Mouse (Mus musculus) adrenal gland, postnatal 36 days (tissue): ENCODE results near the gene Trem2. TPM values are rescaled to one million over a fixed set of nuclear protein-coding genes. Genes with fewer than 3 reads are reported as not detected.
"Not testable (repeated sequence)": the region's sequence is repeated elsewhere in the genome, so short reads cannot be mapped to it uniquely, and the experiment has no call there.

ENCODE experiments used
- DNase-seq, 2 experiments: peaks; one replicate each; pipeline ENCODE4 v3.0.0; 2021; ENCODE audit warnings: mixed read lengths in 1 of 2
- long read RNA-seq, 2 experiments: library from polyadenylated mRNA; stranded (forward); transcript quantifications; one replicate each; pipeline ENCODE4 v2.0.0; 2021; ENCODE audit warnings: borderline sequencing depth in 2 of 2
- total RNA-seq, 2 experiments: library from RNA; stranded (reverse); gene quantifications; 2 replicates each; pipeline ENCODE4 v1.2.3; 2021

Trem2 gene
- 1 to 10 TPM; 2.7 to 6.0 TPM for total RNA-seq
- long read RNA-seq, experiment 1, partial matches to known transcripts: 0 of 2 reads
- long read RNA-seq, experiment 1, other reads (novel, unspliced or antisense): 0 of 2 reads
- long read RNA-seq, experiment 2, full-length matches to known transcripts: 5 of 5 reads
- long read RNA-seq, experiment 2, partial matches to known transcripts: 0 of 5 reads
- long read RNA-seq, experiment 2, other reads (novel, unspliced or antisense): 0 of 5 reads

DNA sequence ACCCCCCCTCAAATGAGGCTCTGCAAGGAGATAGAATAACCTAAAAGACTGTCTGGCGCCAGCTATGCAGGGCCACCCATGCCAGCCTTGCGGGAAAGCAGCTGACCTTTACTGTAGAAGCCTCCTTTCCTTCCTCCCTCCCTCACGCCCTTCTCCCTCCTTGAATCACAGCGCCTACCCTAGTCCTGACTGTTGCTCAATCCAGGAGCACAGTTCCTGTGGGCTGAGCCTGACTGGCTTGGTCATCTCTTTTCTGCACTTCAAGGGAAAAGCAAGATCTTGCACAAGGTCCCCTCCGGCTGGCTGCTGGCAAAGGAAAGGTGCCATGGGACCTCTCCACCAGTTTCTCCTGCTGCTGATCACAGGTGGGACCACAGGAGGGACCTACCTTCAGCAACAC lies at the start of gene Trem2:
Gene Trem2, plus strand, starts transcription at position 171 of the 400 bp plus-strand sequence.
- peak; percentile 41 to 51 for DNase-seq

DNA sequence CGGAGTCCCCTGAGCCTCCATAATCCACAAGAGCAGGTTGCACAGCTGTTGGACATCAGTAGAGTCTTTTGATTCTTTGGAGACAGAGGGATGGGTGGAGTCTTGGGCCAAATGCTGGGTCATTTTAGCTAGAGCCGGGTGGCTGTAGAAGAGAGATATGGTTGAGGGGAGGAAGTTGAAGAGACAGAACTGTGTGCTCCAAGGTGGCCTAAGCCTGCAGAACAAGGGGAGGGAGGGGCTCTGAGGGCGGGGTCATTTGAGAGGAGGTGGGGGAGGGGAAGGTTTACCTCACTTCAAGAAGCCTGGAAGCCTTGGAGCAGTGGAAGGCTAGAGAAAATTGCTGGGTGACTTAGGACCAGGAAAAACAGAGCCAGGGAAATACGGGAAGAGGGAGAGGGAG lies 47.0 kb upstream of the Trem2 start, which contains the start of gene Treml2:
Gene Treml2, plus strand, starts transcription at position 296 of the 400 bp plus-strand sequence.
- no peak for DNase-seq

DNA sequence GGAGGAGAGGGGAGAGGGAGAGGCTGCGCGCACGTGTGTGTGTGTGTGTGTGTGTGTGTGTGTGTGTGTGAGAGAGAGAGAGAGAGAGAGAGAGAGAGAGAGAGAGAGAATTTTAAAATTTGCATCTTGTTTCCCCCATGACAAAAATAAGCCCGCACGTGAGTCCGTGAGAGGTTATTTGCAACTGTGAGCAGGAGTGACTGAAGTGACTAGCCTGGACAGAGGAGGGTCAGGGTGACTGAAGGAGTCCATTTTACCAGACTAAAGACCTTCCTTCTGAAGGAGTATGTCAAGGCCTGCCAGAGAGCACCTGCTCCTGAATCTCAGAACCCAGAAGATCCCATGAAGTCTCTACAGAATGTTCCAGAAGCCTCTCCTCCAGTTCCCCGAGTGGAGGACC lies 46.4 kb upstream of the Trem2 start:
- no peak for DNase-seq

DNA sequence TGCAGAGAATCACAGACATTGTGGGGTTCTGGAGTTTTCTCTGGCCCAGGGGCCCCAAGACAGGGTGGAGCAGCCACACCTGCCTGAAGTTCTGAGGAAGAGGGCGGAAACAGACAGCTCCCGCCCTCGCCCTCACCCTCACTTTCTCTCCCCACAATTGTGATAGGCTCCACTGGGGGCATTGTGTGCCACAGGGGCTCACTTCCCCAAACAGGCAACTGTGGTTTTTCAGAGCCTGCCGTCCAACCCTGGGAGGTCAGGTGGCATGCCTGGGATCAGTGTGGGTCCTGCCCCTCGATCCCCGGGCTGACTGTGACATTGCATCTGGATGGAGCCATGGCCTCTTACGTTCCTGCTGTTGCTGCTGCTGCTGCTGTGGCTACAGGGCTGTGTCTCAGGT lies 46.0 kb upstream of the Trem2 start:
- no peak for DNase-seq

DNA sequence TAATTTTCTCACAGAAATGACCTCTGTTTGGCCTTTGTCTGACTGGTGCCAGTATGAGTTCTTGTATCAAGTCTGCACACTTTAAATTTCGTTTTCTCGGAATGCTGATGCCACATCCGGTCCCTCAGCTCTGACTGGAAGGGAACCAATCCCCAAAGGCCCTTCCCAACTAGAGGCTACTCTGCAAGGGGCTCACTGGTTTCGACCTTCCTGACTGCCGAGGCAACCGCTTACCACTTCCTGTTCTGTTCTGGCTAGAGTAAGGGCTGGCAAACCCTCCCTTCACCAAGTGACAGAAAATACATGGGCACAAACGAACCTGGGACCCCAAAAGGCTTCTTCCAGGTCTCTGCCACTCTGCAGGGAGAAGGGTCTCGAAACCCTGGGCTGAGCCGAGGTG lies 45.3 kb upstream of the Trem2 start:
- no peak for DNase-seq

DNA sequence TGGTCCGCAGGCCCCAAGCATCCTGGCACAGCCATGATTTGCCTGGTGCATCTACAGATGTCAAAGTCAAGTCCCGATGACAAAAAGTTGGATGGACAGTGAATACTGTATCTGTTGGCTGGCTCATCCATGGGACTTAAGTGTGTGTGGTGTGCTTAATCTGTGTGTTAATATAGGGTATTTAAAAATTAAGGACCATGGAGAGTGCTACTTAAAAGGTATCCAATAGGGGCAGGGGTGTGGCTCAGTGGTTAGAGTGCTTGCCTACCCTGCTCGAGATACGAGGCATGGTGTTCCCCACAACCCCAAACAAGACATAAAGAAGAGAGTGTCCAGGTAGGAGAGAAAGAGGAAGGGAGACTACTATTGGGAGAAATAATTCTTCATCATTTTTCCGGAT lies 44.4 kb upstream of the Trem2 start:
- DNase-seq: no peak

DNA sequence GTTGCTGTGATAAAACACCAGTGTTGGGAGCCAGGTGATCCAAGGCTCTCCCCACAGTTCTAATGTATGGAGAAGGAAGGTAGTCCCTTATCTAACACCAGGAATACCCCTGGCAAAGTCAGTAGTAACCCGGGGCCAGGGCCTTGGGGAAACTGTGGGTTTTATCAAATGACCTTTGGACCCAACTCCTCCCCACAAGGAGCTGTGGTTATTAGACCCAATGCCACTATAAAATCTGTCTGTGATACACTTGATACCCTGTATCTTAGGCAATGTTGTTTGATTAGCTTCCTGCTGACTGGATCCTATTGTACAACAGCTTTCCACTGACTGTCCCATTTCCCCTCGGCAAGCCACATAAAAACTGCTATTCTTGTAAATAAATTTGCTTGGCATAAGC lies 34.1 kb upstream of the Trem2 start:
- DNase-seq: no peak

DNA sequence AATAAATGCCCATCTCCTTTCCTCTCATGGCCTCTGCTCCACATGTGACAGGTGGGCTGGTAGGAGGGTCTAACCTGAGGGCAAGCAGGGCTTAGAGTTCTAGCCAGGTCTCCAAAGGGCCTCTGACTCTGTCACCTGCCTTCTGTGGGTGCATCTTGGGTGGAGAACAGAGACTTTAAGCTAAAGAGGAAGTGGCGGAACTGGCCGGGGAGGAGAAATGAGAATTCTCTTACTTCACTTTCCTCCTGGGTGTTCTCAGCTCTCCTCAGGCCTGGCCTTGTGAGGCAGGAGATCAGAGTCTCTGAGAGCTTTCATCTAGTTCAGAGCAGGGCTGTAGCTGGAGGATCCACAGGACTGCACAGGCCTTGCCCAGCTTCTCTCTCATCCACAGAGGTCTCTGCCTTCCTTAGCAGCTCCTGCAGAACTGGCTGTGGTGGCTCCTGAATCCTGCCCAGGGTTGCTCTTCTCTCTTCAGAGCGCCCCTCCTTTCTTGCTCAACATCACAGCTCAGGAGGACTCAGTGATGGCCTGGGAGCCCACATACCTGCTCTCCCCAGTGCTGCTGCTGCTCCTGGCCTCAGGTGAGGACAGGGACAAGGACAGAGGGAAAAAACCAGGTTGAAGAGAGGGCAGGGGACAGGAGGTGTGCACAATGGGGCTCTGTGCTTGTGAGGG lies 30.2 kb upstream of the Trem2 start, which contains the start of gene B430306N03Rik:
Gene B430306N03Rik, plus strand, starts transcription at position 237 of the 675 bp plus-strand sequence.
- DNase-seq: not testable (repeated sequence)

DNA sequence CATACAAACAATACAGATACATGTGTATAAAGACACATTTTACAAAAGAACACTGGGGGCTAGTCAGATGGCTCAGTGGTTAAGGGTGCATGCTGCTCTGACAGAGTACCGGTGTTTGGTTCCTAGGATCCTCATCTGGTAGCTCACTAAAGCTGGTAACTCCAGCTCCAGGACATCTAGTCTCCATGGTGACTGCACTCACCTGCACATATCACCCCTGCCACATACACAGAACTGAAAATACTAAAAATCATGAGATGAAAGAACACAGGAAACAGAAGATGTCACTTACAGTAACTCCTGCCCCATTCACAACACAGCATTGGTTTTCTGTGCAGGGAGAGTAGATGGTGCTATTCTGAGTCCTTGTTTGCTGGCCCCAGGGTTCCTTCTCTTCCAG lies 27.5 kb upstream of the Trem2 start:
- no peak for DNase-seq

DNA sequence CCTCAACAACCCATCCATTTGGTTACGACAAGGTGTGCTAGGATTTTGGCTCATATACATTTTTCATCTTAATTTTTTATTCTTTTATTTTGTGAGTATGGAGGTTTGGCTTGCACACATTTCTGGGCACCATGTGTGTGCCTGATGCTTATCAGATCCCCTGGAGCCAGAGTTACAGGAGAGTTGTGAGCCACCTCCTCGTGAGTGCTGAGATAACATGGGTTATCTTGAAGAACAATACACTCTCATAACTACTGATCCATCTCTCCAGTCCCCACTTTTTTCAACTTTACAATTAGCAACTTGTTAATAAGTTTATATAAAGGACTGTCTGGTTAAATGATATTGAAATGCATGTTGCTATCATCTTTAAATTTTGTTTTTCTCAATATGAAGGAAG lies 24.9 kb upstream of the Trem2 start:
- DNase-seq: no peak

DNA sequence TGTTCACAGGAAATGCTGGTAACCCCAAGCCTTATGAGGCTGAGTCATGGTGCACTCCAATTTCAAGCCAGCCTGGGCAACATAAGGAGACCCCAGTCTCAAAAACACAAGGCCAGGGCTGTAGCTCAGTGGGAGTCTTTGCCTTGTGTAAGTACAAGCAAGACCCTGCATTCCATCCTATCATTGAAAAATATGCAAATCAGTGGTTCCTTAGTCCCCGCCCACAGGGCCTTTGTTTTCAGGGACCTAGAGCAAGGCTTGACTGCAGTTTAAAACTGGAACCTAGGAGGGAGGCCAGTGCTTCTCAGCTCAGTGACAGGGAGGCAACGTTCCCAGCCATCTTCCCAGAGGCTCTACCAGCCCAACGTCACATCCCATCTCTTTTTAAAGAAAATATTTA lies 23.0 kb upstream of the Trem2 start:
- DNase-seq: no peak

DNA sequence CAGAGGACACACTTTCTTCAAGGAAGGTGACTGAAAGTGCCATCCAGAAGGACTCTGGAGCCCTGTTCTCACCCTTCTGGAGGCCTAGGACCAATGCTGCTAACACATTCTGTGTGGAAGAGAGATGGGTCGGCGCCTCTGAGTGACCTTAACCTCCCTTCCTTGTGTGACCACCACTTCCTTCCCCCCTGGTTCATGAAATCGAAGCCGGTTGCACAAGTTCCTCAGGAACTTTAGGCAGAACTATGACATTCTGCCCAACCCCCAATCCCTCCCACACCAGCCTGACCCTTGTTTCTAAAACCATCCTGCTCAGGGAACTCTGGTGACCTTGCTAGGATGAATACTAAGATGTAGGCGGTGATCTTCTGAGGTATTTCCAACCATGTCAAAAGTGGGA lies 21.9 kb upstream of the Trem2 start:
- no peak for DNase-seq

DNA sequence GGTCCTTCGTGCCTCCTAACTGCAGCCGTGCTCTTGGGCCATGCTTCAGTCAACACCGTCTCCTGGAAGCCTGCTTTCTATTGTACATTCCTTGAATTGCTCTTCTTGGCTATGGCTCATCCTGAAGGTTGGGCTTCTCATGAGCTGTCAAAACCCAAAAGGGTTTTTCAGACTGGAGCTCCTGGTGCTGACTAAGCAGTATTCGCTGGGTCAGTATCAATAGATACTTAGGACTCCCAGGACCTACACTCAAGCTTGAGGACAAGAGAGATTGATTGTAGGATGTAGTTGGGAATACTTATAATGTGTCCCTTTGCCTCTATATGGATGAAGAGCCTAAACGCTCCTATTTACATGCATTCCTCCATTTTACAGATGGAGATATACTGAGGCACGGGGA lies 21.1 kb upstream of the Trem2 start:
- no peak for DNase-seq

DNA sequence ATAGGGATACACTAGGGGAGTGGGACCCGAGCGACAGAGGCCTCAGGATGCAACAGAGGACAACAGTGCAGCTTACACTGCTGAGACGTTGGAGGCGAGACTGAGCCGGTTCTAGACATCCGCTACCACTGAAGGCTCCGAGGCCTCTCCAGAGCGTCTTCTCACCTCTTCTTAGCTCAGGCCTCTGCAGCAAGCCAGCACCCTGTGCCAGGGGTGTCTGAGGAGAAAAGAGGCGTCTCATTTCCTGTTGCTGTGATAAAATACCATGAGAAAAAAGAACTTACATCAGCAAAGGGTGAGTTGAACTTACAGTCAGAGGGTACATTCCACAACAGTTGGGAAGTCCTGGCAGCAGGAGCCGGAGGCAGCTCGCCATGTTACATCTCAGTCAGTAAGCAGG lies 20.6 kb upstream of the Trem2 start:
- no peak for DNase-seq

DNA sequence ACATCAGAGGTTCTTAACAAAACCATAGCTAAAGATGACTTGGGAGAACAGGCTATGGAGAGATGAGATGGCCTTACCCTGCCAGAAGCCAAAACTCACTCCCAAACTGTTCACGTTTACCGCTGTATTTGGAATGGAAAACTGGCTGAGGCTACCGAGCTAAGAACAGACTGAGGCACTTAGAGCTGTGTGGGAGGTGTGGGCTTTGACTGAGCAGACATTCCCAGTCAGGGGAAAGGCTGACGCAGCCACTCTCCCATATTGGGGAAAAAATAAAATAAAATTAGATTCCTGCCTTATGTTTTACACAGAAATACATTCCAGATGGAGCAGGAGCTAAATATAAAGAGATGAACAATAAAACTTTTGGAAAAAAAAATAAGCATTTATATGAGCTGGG lies 19.5 kb upstream of the Trem2 start:
- no peak for DNase-seq

DNA sequence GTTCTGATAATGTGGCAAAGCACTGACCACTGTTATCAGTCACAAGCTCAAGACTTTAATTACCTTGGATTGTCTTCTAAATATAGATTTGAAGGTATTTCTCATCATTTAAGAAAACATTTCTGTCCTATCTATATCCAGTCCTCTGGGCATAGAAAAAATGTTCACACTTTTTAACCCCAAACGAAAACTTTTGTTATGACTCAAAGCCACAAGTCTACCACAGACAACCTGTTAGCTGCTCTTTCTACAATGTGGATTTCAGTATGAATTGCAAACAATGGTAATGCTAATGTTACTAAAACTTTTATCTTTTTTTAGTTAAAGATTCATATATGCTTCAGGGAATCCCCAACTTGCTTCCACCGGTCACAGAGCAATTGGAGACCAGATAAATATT lies 13.7 kb upstream of the Trem2 start:
- no peak for DNase-seq

DNA sequence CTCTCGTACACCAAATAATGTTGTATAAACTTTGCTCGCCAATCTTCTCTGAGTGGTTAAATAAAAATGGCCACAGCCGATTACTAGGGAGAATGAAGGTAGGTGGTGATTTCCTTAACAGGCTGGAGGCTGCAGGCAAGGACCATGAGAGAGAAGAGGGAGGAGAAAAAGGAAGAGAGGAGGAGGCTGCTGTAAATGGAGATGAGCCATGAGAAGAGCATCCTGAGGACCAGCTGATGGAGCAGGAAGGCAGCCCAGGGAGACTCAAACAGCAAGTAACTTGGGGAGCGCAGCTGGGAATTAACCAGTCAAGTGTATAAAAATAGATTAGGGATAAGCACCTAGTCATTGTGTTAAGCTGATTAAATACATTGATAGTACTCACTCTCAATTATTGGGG lies 12.0 kb upstream of the Trem2 start:
- no peak for DNase-seq

DNA sequence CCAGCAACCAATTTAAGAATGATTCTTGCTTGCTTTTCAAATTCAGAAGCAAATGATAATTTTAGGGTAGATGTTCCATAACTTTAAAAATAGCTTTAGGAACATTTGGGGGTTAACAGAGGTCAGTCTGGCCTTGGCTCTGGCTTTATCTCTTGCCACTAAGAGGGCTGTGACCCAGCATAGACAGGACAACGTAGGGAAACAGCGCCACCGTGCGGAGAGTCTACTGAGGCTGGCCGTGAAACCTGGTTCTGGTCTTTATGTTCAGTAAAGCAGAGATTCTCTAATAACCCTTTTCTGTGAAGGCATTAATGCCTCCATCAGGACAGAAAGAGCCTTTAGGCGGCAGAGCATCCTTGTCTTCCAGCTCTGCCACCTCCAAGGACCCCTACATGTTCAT lies 9.3 kb upstream of the Trem2 start:
- DNase-seq: peak; percentile 88 to 89

DNA sequence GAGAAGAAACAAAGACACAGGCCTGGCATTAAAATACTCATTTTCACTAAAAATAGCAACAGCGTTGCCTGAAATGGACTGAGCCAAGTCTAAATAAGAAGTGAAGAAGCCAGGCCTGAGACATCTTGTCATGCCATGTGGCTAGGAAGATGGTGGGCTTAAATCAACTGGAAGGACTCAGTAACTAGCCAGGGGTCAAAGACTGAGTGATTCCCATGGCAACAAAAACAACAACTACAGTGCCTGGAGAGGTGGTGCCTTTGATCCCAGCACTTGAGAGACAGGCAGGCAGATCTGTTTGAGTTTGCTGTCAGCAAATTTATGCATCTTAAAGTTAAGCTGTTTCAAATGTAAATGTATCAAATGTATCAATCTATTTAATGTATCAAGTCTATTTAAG lies 5.9 kb upstream of the Trem2 start:
- no peak for DNase-seq

DNA sequence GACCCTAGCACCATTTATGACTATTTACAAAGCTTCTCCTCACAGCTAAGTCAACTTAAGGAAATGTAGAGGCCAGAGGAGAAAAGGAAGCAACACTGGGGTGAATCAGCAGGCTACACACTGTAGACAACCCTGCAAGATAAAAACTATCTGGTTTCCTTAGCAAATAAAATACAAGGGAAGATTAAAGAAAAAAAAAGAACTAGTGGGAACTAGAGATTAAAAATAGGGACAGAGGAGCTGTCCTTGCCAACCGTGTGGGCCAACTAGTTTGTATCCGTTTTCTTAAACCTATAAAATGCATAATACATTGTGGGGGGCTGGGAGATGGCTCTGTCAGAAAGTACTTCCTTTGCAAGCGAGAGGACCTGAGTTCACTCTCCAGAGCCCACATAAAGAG lies 4.3 kb upstream of the Trem2 start:
- DNase-seq: no peak

DNA sequence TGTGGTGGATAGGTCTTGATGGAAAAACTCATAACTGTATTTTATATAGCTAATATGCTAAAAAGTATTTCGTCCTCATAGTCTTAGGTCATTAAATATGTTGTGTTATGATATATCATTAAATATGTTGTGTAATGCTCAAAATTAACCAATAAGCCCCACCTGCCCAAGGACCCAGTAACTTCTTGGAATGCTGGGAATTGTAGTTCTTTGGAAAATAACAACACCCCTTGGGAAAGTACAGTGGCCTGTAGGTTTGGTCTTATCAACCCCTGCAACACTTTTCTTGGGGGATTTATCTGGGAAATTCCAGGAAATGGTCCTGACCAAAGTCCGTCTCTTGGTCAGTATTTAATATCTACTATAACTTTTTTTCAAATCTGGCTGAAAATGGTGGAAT lies 3.1 kb upstream of the Trem2 start:
- no peak for DNase-seq

DNA sequence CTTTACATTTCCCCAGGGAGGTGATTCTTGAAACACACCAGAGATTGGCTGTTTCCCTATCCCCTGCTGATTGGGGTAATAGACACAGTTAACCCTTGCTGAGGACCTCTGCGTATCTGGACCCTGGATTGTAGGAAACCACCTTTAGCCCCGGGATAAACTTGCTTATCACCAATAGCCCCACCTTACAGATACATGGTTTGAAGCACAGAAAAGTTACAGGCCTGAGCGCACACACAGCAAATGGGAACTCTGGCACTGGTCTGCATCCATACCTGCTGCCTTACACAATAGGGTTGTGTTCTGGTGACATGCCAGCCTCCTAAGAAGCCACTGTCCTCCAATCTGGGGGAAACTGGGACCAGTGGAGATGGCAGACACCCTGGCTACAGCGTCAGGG lies 377 bp upstream of the Trem2 start:
- DNase-seq: no peak

DNA sequence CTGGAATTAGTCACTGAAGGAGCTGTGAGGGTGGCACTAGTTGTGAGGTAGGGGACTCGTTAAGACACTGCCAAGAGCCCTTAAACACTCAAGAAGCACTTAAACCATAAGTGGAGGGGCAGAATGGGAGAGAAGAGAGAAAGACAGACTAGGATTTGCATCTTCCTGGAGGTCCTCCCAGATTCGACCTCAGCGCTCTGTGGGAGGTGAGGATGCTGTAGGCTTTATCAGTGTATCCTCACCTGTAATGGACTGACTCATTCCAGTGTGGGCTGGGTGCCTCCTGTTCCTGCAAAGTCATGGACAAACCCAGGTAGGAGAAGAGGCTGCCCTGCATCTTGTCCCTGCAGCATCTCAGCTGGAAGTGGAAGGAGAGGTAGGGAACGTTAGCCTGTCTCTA lies 633 bp downstream of the Trem2 start:
- DNase-seq: no peak

DNA sequence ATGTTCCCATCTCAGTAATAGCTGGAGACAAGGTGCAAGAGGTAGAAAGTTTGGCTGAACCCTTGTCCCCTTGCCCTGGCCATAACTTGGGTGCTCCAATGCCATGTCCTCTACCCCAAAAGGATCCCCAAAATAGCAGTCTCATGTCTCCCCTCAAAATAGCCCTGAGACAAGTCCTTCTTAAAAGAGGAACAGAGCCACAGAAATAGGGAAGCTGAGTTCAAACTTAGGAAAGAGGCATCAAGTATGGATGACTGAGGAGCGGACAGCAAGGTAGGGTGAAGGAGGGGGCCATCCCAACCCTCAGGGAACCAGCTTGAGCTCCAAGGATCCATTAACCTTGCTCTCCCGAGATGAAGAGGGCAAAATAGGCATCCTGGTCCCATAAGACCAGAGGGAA lies 1.1 kb downstream of the Trem2 start:
- no peak for DNase-seq
